Mouse (Mus musculus): Measurements from ENCODE around the gene Aaed1.

DNA sequence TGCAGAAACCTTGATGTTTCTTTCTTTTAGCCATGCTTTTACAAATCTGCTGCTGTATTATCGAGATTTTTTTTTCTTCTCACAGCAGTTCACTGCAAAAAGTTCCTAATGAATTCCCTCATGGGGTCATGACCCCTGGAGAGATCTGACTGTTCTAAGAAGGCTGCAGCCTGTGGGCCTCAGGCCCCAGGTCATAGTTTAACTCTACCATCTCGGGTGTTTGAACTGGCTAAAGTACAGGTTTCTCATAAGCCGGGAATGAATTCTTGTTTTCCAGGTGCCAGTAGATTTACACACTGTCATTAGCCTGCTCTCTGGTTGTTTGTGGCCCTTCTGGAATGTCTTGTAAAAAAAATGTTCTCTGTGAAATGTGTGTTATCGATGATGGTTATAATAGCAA lies 25.7 kb downstream of the Aaed1 start:
- TF ChIP-seq CTCF (IDR thresholded peaks at IDR 0.05; ENCODE audit: extremely low read depth, insufficient read depth, insufficient read length, insufficient replicate concordance) (no peak), POLR2A (IDR thresholded peaks at IDR 0.05; ENCODE audit: low read depth, low read length) (no peak)

Measured in spleen, adult 2 months (tissue).